Mouse (Mus musculus): ENCODE data around the gene Hs6st3. TPM values are rescaled to one million over a fixed set of nuclear protein-coding genes. Genes with fewer than 3 reads are reported as not detected.

Hs6st3 gene
- polyA plus RNA-seq, 1 experiment from 2014 or later: 0.26 TPM

GRCm38 (mm10) chr14:119656936-119657335, 518.8 kb downstream of the Hs6st3 start:
- H3K4me2 ChIP-seq: no peak overlapping the region
- H3K36me3 ChIP-seq: no peaks in the 10 kb centered on the region
- H3K27me3 ChIP-seq (replicated peaks): no peaks in the 10 kb centered on the region
- no peak overlapping the region for H3K27ac ChIP-seq (ENCODE audit: poor library complexity, severe bottlenecking)
- whole genome bisulfite sequencing: 81% methylated on average over 2 of the region's 2 CpGs
- H3K4me3 ChIP-seq: no peak overlapping the region
- H3K4me1 ChIP-seq (replicated peaks): no peaks in the 10 kb centered on the region
- no peaks in the 10 kb centered on the region for H3K9me3 ChIP-seq (replicated peaks)
- no peak overlapping the region for H3K9ac ChIP-seq
- no peak for ATAC-seq (ENCODE audit: insufficient number of reproducible peaks, low FRiP score)

GRCm38 (mm10) chr14:119665741-119666141, 527.6 kb downstream of the Hs6st3 start:
- H3K27ac ChIP-seq (ENCODE audit: poor library complexity, severe bottlenecking): no peak overlapping the region
- H3K9ac ChIP-seq: no peak overlapping the region
- 52% methylated on average over 5 of the region's 5 CpGs for WGBS

GRCm38 (mm10) chr14:119667421-119667820, 529.3 kb downstream of the Hs6st3 start:
- no peak for ATAC-seq (ENCODE audit: insufficient number of reproducible peaks, low FRiP score)
- Histone ChIP-seq H3K4me2 (no peak overlapping the region), H3K4me1 (replicated peaks) (no peaks in the 10 kb centered on the region), H3K27me3 (replicated peaks) (no peaks in the 10 kb centered on the region), H3K4me3 (no peak overlapping the region), H3K9me3 (replicated peaks) (no peaks in the 10 kb centered on the region), H3K36me3 (no peaks in the 10 kb centered on the region), H3K27ac (ENCODE audit: poor library complexity, severe bottlenecking) (no peak overlapping the region), H3K9ac (no peak overlapping the region)
- WGBS: 83% methylated on average over 1 of the region's 1 CpGs

More at GRCm38 (mm10) chr14:119665741-119666141, 527.6 kb downstream of the Hs6st3 start:
- H3K4me2 ChIP-seq: no peak overlapping the region
- H3K4me1 ChIP-seq (replicated peaks): no peaks in the 10 kb centered on the region
- no peaks in the 10 kb centered on the region for H3K27me3 ChIP-seq (replicated peaks)
- H3K4me3 ChIP-seq: no peak overlapping the region
- H3K36me3 ChIP-seq: no peaks in the 10 kb centered on the region
- ATAC-seq (ENCODE audit: insufficient number of reproducible peaks, low FRiP score): no peak
- no peaks in the 10 kb centered on the region for H3K9me3 ChIP-seq (replicated peaks)

- H3K4me1 ChIP-seq (replicated peaks): no peaks in the 10 kb centered on the region
- no peak overlapping the region for H3K9ac ChIP-seq
- no peaks in the 10 kb centered on the region for H3K9me3 ChIP-seq (replicated peaks)
- no peak for ATAC-seq (ENCODE audit: insufficient number of reproducible peaks, low FRiP score)
- no peaks in the 10 kb centered on the region for H3K27me3 ChIP-seq (replicated peaks)
- no peaks in the 10 kb centered on the region for H3K36me3 ChIP-seq
- no peak overlapping the region for H3K4me2 ChIP-seq
- 79% methylated on average over 16 of the region's 16 CpGs for WGBS
- no peak overlapping the region for H3K27ac ChIP-seq (ENCODE audit: poor library complexity, severe bottlenecking)
- H3K4me3 ChIP-seq: no peak overlapping the region
These were observed 532.9 kb downstream of the Hs6st3 start for GRCm38 (mm10) chr14:119670836-119671587.

GRCm38 (mm10) chr14:119678574-119678973, 540.4 kb downstream of the Hs6st3 start:
- no peak overlapping the region for H3K9ac ChIP-seq
- no peaks in the 10 kb centered on the region for H3K27me3 ChIP-seq (replicated peaks)
- H3K4me3 ChIP-seq: no peak overlapping the region
- H3K27ac ChIP-seq (ENCODE audit: poor library complexity, severe bottlenecking): no peak overlapping the region
- no peak overlapping the region for H3K4me2 ChIP-seq
- 87% methylated on average over 11 of the region's 11 CpGs for WGBS
- H3K9me3 ChIP-seq (replicated peaks): no peaks in the 10 kb centered on the region
- H3K4me1 ChIP-seq (replicated peaks): no peaks in the 10 kb centered on the region
- H3K36me3 ChIP-seq: no peaks in the 10 kb centered on the region
- no peak for ATAC-seq (ENCODE audit: insufficient number of reproducible peaks, low FRiP score)

- no peak for ATAC-seq (ENCODE audit: insufficient number of reproducible peaks, low FRiP score)
- Histone ChIP-seq H3K36me3 (no peaks in the 10 kb centered on the region), H3K4me2 (no peak overlapping the region), H3K9ac (no peak overlapping the region), H3K9me3 (replicated peaks) (no peaks in the 10 kb centered on the region), H3K27me3 (replicated peaks) (no peaks in the 10 kb centered on the region), H3K27ac (ENCODE audit: poor library complexity, severe bottlenecking) (no peak overlapping the region), H3K4me1 (replicated peaks) (no peaks in the 10 kb centered on the region), H3K4me3 (no peak overlapping the region)
- WGBS: 74% methylated on average over 4 of the region's 4 CpGs
These were observed 541.9 kb downstream of the Hs6st3 start for GRCm38 (mm10) chr14:119680052-119680451.

GRCm38 (mm10) chr14:119687885-119688284, 549.7 kb downstream of the Hs6st3 start:
- Histone ChIP-seq H3K4me1 (replicated peaks) (no peaks in the 10 kb centered on the region), H3K27me3 (replicated peaks) (no peaks in the 10 kb centered on the region), H3K4me3 (no peak overlapping the region), H3K9me3 (replicated peaks) (no peaks in the 10 kb centered on the region; the same call in 1 of the 2 replicates), H3K27ac (ENCODE audit: poor library complexity, severe bottlenecking) (no peak overlapping the region), H3K36me3 (no peaks in the 10 kb centered on the region), H3K4me2 (no peak overlapping the region), H3K9ac (no peak overlapping the region)
- 74% methylated on average over 2 of the region's 2 CpGs for WGBS
- peak; percentile 33; the same call in 1 of the 2 replicates for ATAC-seq (ENCODE audit: insufficient number of reproducible peaks, low FRiP score)

- H3K27me3 ChIP-seq (replicated peaks): no peaks in the 10 kb centered on the region
- no peak overlapping the region for H3K27ac ChIP-seq (ENCODE audit: poor library complexity, severe bottlenecking)
- ATAC-seq (ENCODE audit: insufficient number of reproducible peaks, low FRiP score): no peak
- H3K9me3 ChIP-seq (replicated peaks): no peaks in the 10 kb centered on the region
- no peak overlapping the region for H3K4me2 ChIP-seq
- 89% methylated on average over 4 of the region's 4 CpGs for WGBS
- H3K9ac ChIP-seq: no peak overlapping the region
- H3K36me3 ChIP-seq: no peaks in the 10 kb centered on the region
- no peaks in the 10 kb centered on the region for H3K4me1 ChIP-seq (replicated peaks)
- no peak overlapping the region for H3K4me3 ChIP-seq
These were observed 561.8 kb downstream of the Hs6st3 start for GRCm38 (mm10) chr14:119699982-119700381.

GRCm38 (mm10) chr14:119714712-119715111, 576.6 kb downstream of the Hs6st3 start:
- Histone ChIP-seq H3K4me1 (replicated peaks) (0 out of 2 replicates have a peak, but pooled peaks cover 3% of the 10 kb centered on the region), H3K9me3 (replicated peaks) (no peaks in the 10 kb centered on the region), H3K27ac (ENCODE audit: poor library complexity, severe bottlenecking) (no peak overlapping the region), H3K4me2 (no peak overlapping the region), H3K4me3 (no peak overlapping the region), H3K9ac (no peak overlapping the region), H3K27me3 (replicated peaks) (no peaks in the 10 kb centered on the region), H3K36me3 (no peaks in the 10 kb centered on the region)
- ATAC-seq (ENCODE audit: insufficient number of reproducible peaks, low FRiP score): no peak
- WGBS: 65% methylated on average over 3 of the region's 3 CpGs

GRCm38 (mm10) chr14:119717323-119717722, 579.2 kb downstream of the Hs6st3 start:
- 42% methylated on average over 1 of the region's 1 CpGs for WGBS
- Histone ChIP-seq H3K27me3 (replicated peaks) (no peaks in the 10 kb centered on the region), H3K4me2 (no peak overlapping the region), H3K36me3 (no peaks in the 10 kb centered on the region), H3K27ac (ENCODE audit: poor library complexity, severe bottlenecking) (no peak overlapping the region), H3K9me3 (replicated peaks) (no peaks in the 10 kb centered on the region), H3K4me3 (no peak overlapping the region), H3K9ac (no peak overlapping the region), H3K4me1 (replicated peaks) (no peaks in the 10 kb centered on the region)
- peak; percentile 53 for ATAC-seq (ENCODE audit: insufficient number of reproducible peaks, low FRiP score)

GRCm38 (mm10) chr14:119725102-119725501, 587.0 kb downstream of the Hs6st3 start:
- WGBS: 71% methylated on average over 6 of the region's 6 CpGs

More at GRCm38 (mm10) chr14:119725102-119725501, 587.0 kb downstream of the Hs6st3 start:
- Histone ChIP-seq H3K27me3 (replicated peaks) (no peaks in the 10 kb centered on the region), H3K36me3 (no peaks in the 10 kb centered on the region), H3K4me2 (no peak overlapping the region), H3K4me1 (replicated peaks) (no peaks in the 10 kb centered on the region), H3K9me3 (replicated peaks) (no peaks in the 10 kb centered on the region), H3K4me3 (no peak overlapping the region), H3K27ac (ENCODE audit: poor library complexity, severe bottlenecking) (no peak overlapping the region), H3K9ac (no peak overlapping the region)
- no peak for ATAC-seq (ENCODE audit: insufficient number of reproducible peaks, low FRiP score)
